Mouse (Mus musculus): Measurements from ENCODE around the gene Tmcc3. TPM values are rescaled to one million over a fixed set of nuclear protein-coding genes. Genes with fewer than 3 reads are reported as not detected.
A peak's percentile ranks its signal among the peaks of the same experiment; 100 is the strongest.

Gene Tmcc3
- total and polyA plus RNA-seq, 3 experiments, result 11.3 to 30.1 (median 23.1) TPM

DNA sequence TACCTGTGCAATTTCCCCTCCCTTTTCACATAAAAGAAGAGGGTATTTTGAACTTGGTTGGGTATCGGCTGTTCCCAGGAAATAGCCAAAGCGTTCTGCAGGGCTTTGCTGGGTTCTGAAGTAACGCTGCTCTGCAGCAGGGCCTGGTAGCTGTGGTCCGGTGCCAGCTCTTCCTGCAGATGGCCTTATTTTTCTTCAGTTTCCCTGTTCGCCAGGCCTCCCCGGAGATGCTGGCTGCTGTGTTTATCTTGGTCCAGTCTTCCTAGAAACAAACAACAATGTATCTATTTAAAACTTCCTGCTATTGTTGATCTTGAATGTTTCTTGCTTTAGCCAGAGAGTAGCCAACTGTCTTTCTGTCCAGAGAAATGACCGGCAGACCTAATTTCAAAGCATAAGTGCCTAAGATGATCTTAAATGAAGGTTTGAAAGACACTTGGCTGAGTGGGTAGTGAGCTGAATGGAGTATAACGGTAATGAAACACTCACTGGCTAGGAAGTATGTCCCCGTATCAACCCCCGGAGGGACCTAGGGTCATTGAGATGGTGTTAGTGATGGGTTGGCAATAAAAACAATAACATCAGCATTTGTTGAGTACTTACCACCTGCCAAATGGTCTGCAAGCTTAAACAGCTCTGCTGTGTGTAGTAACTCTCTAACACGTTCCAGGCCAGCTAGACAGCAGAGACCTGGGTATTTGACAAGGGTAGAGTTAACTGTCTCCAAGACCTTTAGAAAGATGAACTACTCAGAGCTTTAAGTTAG lies 39.3 kb downstream of the Tmcc3 start:
- H3K9ac ChIP-seq (ENCODE audit: insufficient read depth, low read depth), result no peak overlapping the region
- peaks cover 13% of the 10 kb centered on the region for H3K79me2 ChIP-seq (replicated peaks; ENCODE audit: control insufficient read depth, extremely low read depth, insufficient read depth, poor library complexity, severe bottlenecking)
- no peak for DNase-seq (ENCODE audit: extremely low read depth)
- dilution Hi-C loops (cut with MboI; ENCODE audit: extremely low pct_ligation_motif_present, extremely low pct_unique_long_range_greater_than_20kb, low sequenced_read_pairs), result no loop called here
- H3K4me1 ChIP-seq (ENCODE audit: control insufficient read depth in 1 of 2, insufficient read depth in 2 of 2), result peaks cover 14 to 42% of the 10 kb centered on the region in 2 experiments
- no peaks in the 10 kb centered on the region for H3K9me3 ChIP-seq (replicated peaks; ENCODE audit: low read length)
- no peak overlapping the region for H3K4me3 ChIP-seq (replicated peaks in 1 of 3; ENCODE audit: low read depth in 2 of 3, low read length in 2 of 3, poor library complexity in 1 of 3)
- no peak overlapping the region for H3K4me2 ChIP-seq (ENCODE audit: insufficient read depth, low read depth, poor library complexity, severe bottlenecking)
- no peaks in the 10 kb centered on the region for H3K27me3 ChIP-seq (replicated peaks)
- no peaks in the 10 kb centered on the region for H3K36me3 ChIP-seq (replicated peaks in 1 of 2; ENCODE audit: control insufficient read depth in 1 of 2, insufficient read depth in 1 of 2, low read length in 1 of 2)
- TF ChIP-seq IRF4 (IDR thresholded peaks at IDR 0.05; ENCODE audit: low read depth, low read length) (no peak), TBP (conservative IDR thresholded peaks at IDR 0.05; ENCODE audit: low read depth, low read length) (no peak), POLR2AphosphoS2 (IDR thresholded peaks at IDR 0.05; ENCODE audit: low read depth, low read length) (no peak), CHD2 (IDR thresholded peaks at IDR 0.05; ENCODE audit: low read length) (no peak), MEF2A (IDR thresholded peaks at IDR 0.05; ENCODE audit: borderline replicate concordance, low read depth, low read length) (no peak), NELFE (IDR thresholded peaks at IDR 0.05; ENCODE audit: low read depth, low read length) (no peak), MAX (IDR thresholded peaks at IDR 0.05; ENCODE audit: low read length) (no peak), HCFC1 (IDR thresholded peaks at IDR 0.05; ENCODE audit: low read depth, low read length) (no peak), SMC3 (IDR thresholded peaks at IDR 0.05; ENCODE audit: low read depth, low read length) (no peak), E2F4 (IDR thresholded peaks at IDR 0.05; ENCODE audit: insufficient replicate concordance, low read depth, low read length) (no peak), ZNF384 (IDR thresholded peaks at IDR 0.05; ENCODE audit: low read depth, low read length) (no peak)
- H3K27ac ChIP-seq (ENCODE audit: insufficient read depth, low read depth), result no peak overlapping the region
- in situ Hi-C loops (cut with MboI; ENCODE audit: low pct_ligation_motif_present, low pct_unique_long_range_greater_than_20kb, low sequenced_read_pairs), result no loop called here

- Histone ChIP-seq H3K4me2 (ENCODE audit: insufficient read depth, low read depth, poor library complexity, severe bottlenecking) (peak overlapping the region; percentile 98), H3K4me3 (replicated peaks in 1 of 3; ENCODE audit: low read depth in 2 of 3, low read length in 2 of 3, poor library complexity in 1 of 3) (peak overlapping the region; percentile 50 to 71 (median 60)), H3K9me3 (replicated peaks; ENCODE audit: low read length) (no peaks in the 10 kb centered on the region), H3K79me2 (replicated peaks; ENCODE audit: control insufficient read depth, extremely low read depth, insufficient read depth, poor library complexity, severe bottlenecking) (peaks cover 20% of the 10 kb centered on the region), H3K36me3 (replicated peaks in 1 of 2; ENCODE audit: control insufficient read depth in 1 of 2, insufficient read depth in 1 of 2, low read length in 1 of 2) (no peaks in the 10 kb centered on the region), H3K9ac (ENCODE audit: insufficient read depth, low read depth) (peak overlapping the region; percentile 93), H3K27ac (ENCODE audit: insufficient read depth, low read depth) (peak overlapping the region; percentile 94), H3K4me1 (ENCODE audit: control insufficient read depth in 1 of 2, insufficient read depth in 2 of 2) (peaks cover 16 to 48% of the 10 kb centered on the region in 2 experiments), H3K27me3 (replicated peaks) (no peaks in the 10 kb centered on the region)
- dilution Hi-C loops (cut with MboI; ENCODE audit: extremely low pct_ligation_motif_present, extremely low pct_unique_long_range_greater_than_20kb, low sequenced_read_pairs) (no loop called here), in situ Hi-C loops (cut with MboI; ENCODE audit: low pct_ligation_motif_present, low pct_unique_long_range_greater_than_20kb, low sequenced_read_pairs) (no loop called here)
- DNase-seq (ENCODE audit: extremely low read depth), result peak; percentile 81
- TF ChIP-seq KAT2A (IDR thresholded peaks at IDR 0.05; ENCODE audit: insufficient replicate concordance, low read length), result no peak
- TF ChIP-seq MXI1 (IDR thresholded peaks at IDR 0.05; ENCODE audit: low read depth, low read length), result peak; percentile 80; the same call in 1 of the 2 replicates
- no peak for TF ChIP-seq USF2 (conservative IDR thresholded peaks at IDR 0.05; ENCODE audit: low read depth, low read length)
- peak; percentile 57 for TF ChIP-seq ELF1 (IDR thresholded peaks at IDR 0.05; ENCODE audit: low read depth, low read length)
- peak; percentile 75 for TF ChIP-seq NELFE (IDR thresholded peaks at IDR 0.05; ENCODE audit: low read depth, low read length)
- peak; percentile 73 for TF ChIP-seq ETS1 (conservative IDR thresholded peaks at IDR 0.05; ENCODE audit: low read depth, low read length)
- TF ChIP-seq MAX (IDR thresholded peaks at IDR 0.05; ENCODE audit: low read length), result peak; percentile 93
- no peak; the same call in 1 of the 2 replicates for TF ChIP-seq SMC3 (IDR thresholded peaks at IDR 0.05; ENCODE audit: low read depth, low read length)
- TF ChIP-seq TCF12 (IDR thresholded peaks at IDR 0.05; ENCODE audit: low read depth, low read length), result peak; percentile 64
- TF ChIP-seq E2F4 (IDR thresholded peaks at IDR 0.05; ENCODE audit: insufficient replicate concordance, low read depth, low read length), result no peak
- peak; percentile 93 for TF ChIP-seq CHD1 (IDR thresholded peaks at IDR 0.05; ENCODE audit: low read depth, low read length)
- no peak for TF ChIP-seq NRF1 (IDR thresholded peaks at IDR 0.05; ENCODE audit: low read depth, low read length)
- 0 out of 4 replicates have a peak, but pooled peaks of 1 of the 2 experiments have one; percentile 6 for TF ChIP-seq CTCF (conservative IDR thresholded peaks at IDR 0.05 in 1 of 2, IDR thresholded peaks at IDR 0.05 in 1 of 2; ENCODE audit: low read depth in 2 of 2, low read length in 2 of 2)
- TF ChIP-seq ZNF384 (IDR thresholded peaks at IDR 0.05; ENCODE audit: low read depth, low read length), result 0 out of 2 replicates have a peak, but pooled peaks have one; percentile 21
- TF ChIP-seq MAFK (IDR thresholded peaks at IDR 0.05; ENCODE audit: insufficient replicate concordance, low read length), result no peak; the same call in 1 of the 2 replicates
- TF ChIP-seq GABPA (IDR thresholded peaks at IDR 0.05; ENCODE audit: insufficient replicate concordance, low read depth, low read length), result no peak
- no peak for TF ChIP-seq ZKSCAN1 (IDR thresholded peaks at IDR 0.05; ENCODE audit: borderline replicate concordance, low read depth, low read length)
- TF ChIP-seq BHLHE40 (IDR thresholded peaks at IDR 0.05; ENCODE audit: low read depth, low read length), result peak; percentile 90
- TF ChIP-seq ZC3H11A (IDR thresholded peaks at IDR 0.05; ENCODE audit: low read depth, low read length), result no peak
- peak; percentile 78 for TF ChIP-seq IRF4 (IDR thresholded peaks at IDR 0.05; ENCODE audit: low read depth, low read length)
- peak; percentile 49 for TF ChIP-seq JUN (IDR thresholded peaks at IDR 0.05; ENCODE audit: insufficient read depth, low read depth, low read length)
- peak; percentile 88 for TF ChIP-seq POLR2A (IDR thresholded peaks at IDR 0.05; ENCODE audit: low read depth, low read length)
- TF ChIP-seq RCOR1 (conservative IDR thresholded peaks at IDR 0.05; ENCODE audit: low read depth, low read length), result no peak
- TF ChIP-seq TBP (conservative IDR thresholded peaks at IDR 0.05; ENCODE audit: low read depth, low read length), result peak; percentile 95
Measured at GRCm38 (mm10) chr10:94352172-94352876, 40.6 kb downstream of the Tmcc3 start.
